Mouse (Mus musculus) kidney, adult 2 months (tissue): ENCODE measurements around the gene Gsta3.

Experiments used
- CTCF ChIP-seq: fragments of 200-500 bp; conservative IDR thresholded peaks from 2 replicates; pipeline ENCODE4 v1.5.1; 2011; ENCODE audit warnings: low read depth, mild to moderate bottlenecking, control low read depth, low read length, moderate library complexity, mixed read lengths; ENCODE audit not compliant: insufficient read depth, insufficient read length
- POLR2A ChIP-seq: fragments of 200-500 bp; IDR thresholded peaks from one replicate; pipeline ENCODE4 v1.6.1; 2011; ENCODE audit warnings: low read depth, low read length, control low read depth

- no peak for TF ChIP-seq CTCF
- no peak for TF ChIP-seq POLR2A
These were observed 16.5 kb downstream of the Gsta3 start for GRCm38 (mm10) chr1:21256871-21257270.
